Mouse (Mus musculus) neural tube, embryonic 12.5 days (tissue): ENCODE results near the gene Nr2f6. TPM values are rescaled to one million over a fixed set of nuclear protein-coding genes. Genes with fewer than 3 reads are reported as not detected.

Source experiments
- ATAC-seq: fragments of 200-750 bp; cut with Nextera tagmentation; 2 replicates; pipeline ENCODE4 v1.8.0; 2017; ENCODE audit warnings: low read depth, mild to moderate bottlenecking, moderate TSS enrichment, moderate library complexity; ENCODE audit not compliant: low FRiP score
- H3K27ac ChIP-seq: fragments of 300-500 bp; sonication (generic); 2 replicates; pipeline ENCODE4 v1.5.1; 2016
- H3K27me3 ChIP-seq: fragments of 300-500 bp; sonication (generic); replicated peaks from 2 replicates; pipeline ENCODE4 v1.6.1; 2016; ENCODE audit warnings: mild to moderate bottlenecking
- H3K36me3 ChIP-seq: fragments of 300-500 bp; sonication (generic); 2 replicates; pipeline ENCODE4 v1.6.1; 2016; ENCODE audit warnings: mild to moderate bottlenecking
- H3K4me1 ChIP-seq: fragments of 300-500 bp; sonication (generic); 2 replicates; pipeline ENCODE4 v1.6.1; 2016
- H3K4me2 ChIP-seq: fragments of 300-500 bp; sonication (generic); replicated peaks from 2 replicates; pipeline ENCODE4 v1.6.1; 2016; ENCODE audit warnings: mild to moderate bottlenecking
- H3K4me3 ChIP-seq: fragments of 300-500 bp; sonication (generic); 2 replicates; pipeline ENCODE4 v1.5.1; 2016
- H3K9ac ChIP-seq: fragments of 300-500 bp; sonication (generic); 2 replicates; pipeline ENCODE4 v1.6.1; 2016; ENCODE audit warnings: mild to moderate bottlenecking
- H3K9me3 ChIP-seq: fragments of 300-500 bp; sonication (generic); 2 replicates; pipeline ENCODE4 v1.6.1; 2016; ENCODE audit warnings: mild to moderate bottlenecking
- WGBS: fragments of 180-500 bp; shearing (Covaris S2); methylation state at CpG from one replicate; pipeline ENCODE4 v1.1.7; 2016; 5-methylcytosine and 5-hydroxymethylcytosine counted together
- polyA plus RNA-seq: library from polyadenylated mRNA; unstranded; fragments of >200 nt; fragmentation: Nextera tagmentation; extraction: Ambion mirVana; gene quantifications from 2 replicates; pipeline ENCODE4 v1.2.1, GENCODE M21; 2016

Nr2f6 gene
- polyA plus RNA-seq, 1 experiment from 2014 or later, result 61.5 TPM

DNA sequence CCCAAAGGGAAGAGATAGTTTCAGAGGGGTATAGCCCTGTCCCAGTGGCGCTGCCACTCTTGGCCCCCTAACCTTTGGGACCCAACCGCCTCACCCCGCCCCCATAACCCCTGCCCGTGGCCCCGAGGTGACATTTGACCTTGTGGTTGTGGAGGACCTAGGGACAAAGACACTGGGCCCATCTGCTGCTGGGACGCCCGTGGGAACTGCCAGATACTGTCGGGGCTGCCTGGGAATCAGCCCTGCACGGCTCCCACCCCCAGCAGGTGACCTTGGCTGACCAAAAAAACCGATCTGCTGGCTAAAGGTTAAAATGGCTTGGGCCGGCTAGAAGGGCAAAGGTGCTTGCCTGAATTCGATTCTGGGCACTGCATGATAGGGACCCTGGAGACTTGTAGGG is 1.6 kb upstream of the Nr2f6 start:
- WGBS, result 10% methylated on average over 12 of the region's 12 CpGs
- peaks cover under 1% of the 10 kb centered on the region; the same call in 1 of the 2 replicates for H3K36me3 ChIP-seq
- no peak overlapping the region for H3K4me2 ChIP-seq
- no peak for ATAC-seq
- H3K9ac ChIP-seq, result no peak overlapping the region
- no peaks in the 10 kb centered on the region for H3K27me3 ChIP-seq
- H3K4me3 ChIP-seq, result no peak overlapping the region
- H3K4me1 ChIP-seq, result peaks cover 34% of the 10 kb centered on the region
- no peaks in the 10 kb centered on the region for H3K9me3 ChIP-seq
- 0 out of 2 replicates have a peak overlapping the region, but pooled peaks have one; percentile 93 for H3K27ac ChIP-seq

DNA sequence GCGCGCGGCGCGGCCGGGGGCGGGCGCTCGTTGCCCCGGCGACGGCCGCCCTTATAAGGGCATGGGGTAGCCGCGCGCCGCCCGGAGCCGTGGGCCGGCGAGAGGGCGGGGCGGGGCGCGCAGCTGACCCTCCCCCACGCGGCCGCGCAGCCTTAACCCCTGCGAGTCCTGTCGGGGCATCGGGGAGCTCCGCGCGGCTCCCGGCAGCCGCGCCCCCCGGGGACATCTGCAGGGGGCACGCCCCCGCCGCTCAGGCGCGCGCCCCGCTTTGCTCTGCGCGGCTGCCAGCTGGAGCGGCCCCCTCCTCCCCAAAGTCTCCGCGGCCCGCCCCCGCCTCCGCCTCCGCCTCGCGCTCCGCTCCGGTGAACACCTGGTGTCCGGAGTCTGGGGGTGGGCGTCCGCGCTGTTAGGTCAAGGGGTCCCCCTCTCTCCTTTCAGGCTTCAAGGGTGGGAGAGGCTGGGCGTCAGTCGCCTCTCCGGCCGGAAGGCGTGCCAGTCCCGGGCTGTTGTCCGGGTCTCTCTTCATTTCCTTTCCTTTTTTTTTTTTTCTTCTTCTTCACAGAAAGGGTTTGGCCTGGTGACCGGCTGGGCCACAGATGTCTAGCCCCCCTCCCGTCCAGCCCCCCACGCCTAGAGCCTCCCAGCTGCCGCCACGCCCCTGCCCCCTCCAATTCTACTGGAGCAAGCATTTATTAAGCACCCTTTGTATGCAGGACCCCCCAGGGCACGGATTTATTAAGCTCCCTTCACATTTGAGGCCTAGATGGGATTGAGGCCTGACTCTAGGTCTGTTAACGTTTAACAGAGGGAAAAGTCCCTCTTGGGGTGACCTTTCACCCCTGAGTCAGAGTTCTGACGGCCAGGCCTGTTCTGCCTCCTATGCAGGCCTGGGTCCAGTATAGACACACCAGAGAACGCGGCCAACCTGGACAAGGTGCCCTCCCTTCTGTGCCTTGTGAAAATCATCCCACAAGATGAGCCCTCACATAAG is 506 bp upstream of the Nr2f6 start:
- ATAC-seq, result peak; percentile 84
- peaks cover 38% of the 10 kb centered on the region for H3K4me1 ChIP-seq

DNA sequence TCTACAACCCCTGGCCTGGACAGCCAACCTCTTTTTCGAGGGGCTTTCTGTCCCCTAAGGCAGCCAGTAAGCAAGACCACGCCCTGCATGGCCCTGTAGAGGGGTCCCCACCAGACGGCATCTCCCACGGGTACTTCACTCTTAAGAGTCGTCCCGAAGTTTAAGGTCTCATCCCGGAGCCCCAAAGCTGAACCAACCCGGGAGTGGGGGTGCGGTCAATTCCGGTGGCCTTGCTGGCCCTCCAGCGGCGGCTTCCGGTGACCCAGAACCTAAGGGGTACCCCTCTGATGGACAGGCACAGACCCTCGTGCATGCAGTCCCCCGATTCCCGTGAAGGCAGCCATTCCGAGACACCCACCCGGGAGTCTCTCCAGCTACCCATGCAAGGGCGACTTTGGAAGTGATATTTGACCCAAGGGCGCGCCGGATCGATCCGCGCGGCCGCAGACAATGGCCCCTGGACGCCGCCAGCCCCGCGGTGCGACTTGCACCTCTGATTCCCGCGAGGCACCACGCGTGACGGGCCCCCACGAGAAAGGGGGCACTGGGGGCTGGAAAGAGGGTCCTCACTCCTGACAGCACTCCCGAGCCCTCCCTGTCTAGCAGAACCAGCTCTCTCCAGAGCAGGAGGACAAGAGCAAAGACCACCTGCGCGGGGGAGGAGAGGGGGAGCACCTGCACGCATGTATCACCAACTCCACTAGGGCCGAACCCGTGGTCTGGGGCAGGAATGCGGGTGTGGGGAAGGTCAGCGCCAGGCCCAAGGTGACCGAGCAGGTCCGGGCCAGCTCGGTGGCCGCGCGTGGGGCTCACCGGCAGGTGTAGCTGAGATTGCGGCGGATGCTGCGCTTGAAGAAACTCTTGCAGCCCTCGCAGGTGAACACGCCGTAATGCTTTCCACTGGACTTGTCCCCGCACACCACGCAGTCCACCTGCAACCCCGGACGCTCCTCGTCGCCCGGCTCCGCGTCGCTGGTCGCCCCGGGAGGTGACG is 1.3 kb downstream of the Nr2f6 start:
- no peak overlapping the region for H3K27ac ChIP-seq

More for the DNA sequence above, 506 bp upstream of the Nr2f6 start:
- peak overlapping the region; percentile 81 for H3K4me3 ChIP-seq
- peak overlapping the region; percentile 99 for H3K4me2 ChIP-seq
- peaks cover 8% of the 10 kb centered on the region for H3K36me3 ChIP-seq
- no peaks in the 10 kb centered on the region for H3K9me3 ChIP-seq
- H3K27me3 ChIP-seq, result no peaks in the 10 kb centered on the region
- peak overlapping the region; percentile 84 for H3K9ac ChIP-seq
- H3K27ac ChIP-seq, result peak overlapping the region; percentile 93
- WGBS, result 2% methylated on average over 80 of the region's 80 CpGs

DNA sequence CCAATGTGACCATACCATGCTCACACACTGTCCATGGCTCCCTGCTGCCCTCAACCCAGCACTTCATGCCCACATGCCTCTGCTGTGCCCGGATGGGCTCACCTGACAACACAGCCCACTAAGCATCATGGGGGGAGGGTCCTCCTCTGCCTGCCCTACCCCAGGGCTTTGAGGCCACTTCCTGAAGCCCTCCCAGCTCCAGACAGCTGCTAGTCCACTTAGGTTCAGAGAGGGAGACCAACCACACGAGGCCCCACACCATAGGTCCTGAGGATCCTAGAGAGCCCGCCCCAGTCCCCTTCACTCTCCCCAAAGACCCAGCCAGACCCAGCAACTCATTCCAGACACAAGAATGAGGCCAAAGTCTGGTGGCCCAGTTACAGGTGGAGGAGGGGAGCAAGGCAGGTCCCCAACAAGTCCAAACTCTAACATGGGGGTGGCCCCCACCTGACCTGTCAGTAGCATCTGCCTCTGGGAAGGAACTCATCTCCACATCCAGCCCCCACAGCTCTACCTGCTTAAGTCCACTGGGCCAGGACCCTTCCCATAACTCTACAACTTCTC is 2.2 kb downstream of the Nr2f6 start:
- no peaks in the 10 kb centered on the region for H3K9me3 ChIP-seq
- 38% methylated on average over 3 of the region's 3 CpGs for WGBS
- H3K4me2 ChIP-seq, result peak overlapping the region; percentile 99
- peaks cover 10% of the 10 kb centered on the region for H3K36me3 ChIP-seq
- no peaks in the 10 kb centered on the region; the same call in 1 of the 2 replicates for H3K27me3 ChIP-seq
- H3K4me3 ChIP-seq, result peak overlapping the region; percentile 81
- peaks cover 60% of the 10 kb centered on the region for H3K4me1 ChIP-seq
- H3K9ac ChIP-seq, result peak overlapping the region; percentile 84
- no peak overlapping the region for H3K27ac ChIP-seq
- no peak for ATAC-seq

More for the DNA sequence above, 1.3 kb downstream of the Nr2f6 start:
- Histone ChIP-seq H3K4me2 (peak overlapping the region; percentile 99), H3K27me3 (no peaks in the 10 kb centered on the region; the same call in 1 of the 2 replicates), H3K9ac (peak overlapping the region; percentile 84), H3K9me3 (no peaks in the 10 kb centered on the region), H3K4me1 (peaks cover 54% of the 10 kb centered on the region), H3K4me3 (peak overlapping the region; percentile 81), H3K36me3 (peaks cover 8% of the 10 kb centered on the region)
- 1% methylated on average over 72 of the region's 72 CpGs for WGBS
- no peak for ATAC-seq

DNA sequence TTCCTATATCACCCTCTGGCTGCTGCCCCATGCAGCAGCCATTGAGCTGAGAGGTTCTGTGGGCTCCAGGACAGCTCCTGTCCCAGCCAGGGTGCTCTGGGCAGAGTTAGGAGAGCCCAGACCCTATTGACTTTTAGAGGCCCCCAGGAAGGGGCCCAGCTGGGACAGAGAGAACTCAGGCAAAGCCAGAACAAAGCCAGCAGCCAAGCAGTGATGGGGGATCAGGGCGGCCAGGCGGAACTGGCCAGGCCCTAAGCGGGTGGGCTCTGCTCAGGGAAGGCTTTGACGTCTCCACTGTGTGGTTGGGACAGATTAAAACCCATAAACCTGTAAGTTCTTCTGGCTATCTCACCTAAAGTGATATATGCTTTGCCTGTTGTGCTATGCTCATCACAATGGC is 2.8 kb downstream of the Nr2f6 start:
- ATAC-seq, result no peak
- Histone ChIP-seq H3K4me2 (peak overlapping the region; percentile 99), H3K36me3 (peaks cover 15% of the 10 kb centered on the region), H3K4me3 (peak overlapping the region; percentile 81), H3K9ac (peak overlapping the region; percentile 84; the same call in 1 of the 2 replicates), H3K27me3 (no peaks in the 10 kb centered on the region; the same call in 1 of the 2 replicates), H3K27ac (no peak overlapping the region), H3K9me3 (no peaks in the 10 kb centered on the region), H3K4me1 (peaks cover 60% of the 10 kb centered on the region)
- WGBS, result 33% methylated on average over 4 of the region's 4 CpGs

DNA sequence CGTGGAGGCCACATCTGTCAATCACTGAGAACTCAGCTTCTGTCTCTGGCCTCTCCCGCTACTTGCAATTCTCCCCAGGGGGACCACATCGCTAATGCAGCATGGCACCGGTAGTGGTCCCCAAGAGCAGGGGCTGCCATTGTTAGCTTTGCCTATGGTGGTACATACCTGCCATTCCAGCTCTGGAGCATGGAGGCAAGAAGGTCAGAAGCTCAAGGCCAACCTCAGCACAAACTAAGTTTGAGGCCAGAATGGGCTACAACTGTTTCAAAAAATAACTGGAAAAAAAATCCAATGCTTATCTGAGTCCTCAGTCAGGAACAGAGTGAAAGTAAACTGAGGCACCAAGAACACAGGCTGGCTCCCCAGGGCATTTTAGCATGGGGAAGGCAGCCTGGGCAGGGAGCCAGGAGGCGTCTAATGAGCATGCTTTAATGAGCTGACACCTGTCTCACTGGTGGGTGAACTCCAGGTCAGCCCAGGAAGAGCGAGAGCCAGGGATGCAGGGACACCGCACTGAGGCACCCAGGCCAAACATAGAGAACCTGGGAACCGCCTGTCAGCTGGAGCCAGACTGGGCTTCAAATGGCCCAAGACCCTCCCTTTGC is 5.2 kb downstream of the Nr2f6 start:
- Histone ChIP-seq H3K4me2 (peak overlapping the region; percentile 66), H3K4me3 (peak overlapping the region; percentile 30), H3K9ac (peak overlapping the region; percentile 51; the same call in 1 of the 2 replicates), H3K9me3 (no peaks in the 10 kb centered on the region), H3K4me1 (peaks cover 51% of the 10 kb centered on the region), H3K36me3 (peaks cover 24% of the 10 kb centered on the region), H3K27ac (no peak overlapping the region; the same call in 1 of the 2 replicates), H3K27me3 (no peaks in the 10 kb centered on the region; the same call in 1 of the 2 replicates)
- ATAC-seq, result no peak
- WGBS, result 39% methylated on average over 8 of the region's 8 CpGs

DNA sequence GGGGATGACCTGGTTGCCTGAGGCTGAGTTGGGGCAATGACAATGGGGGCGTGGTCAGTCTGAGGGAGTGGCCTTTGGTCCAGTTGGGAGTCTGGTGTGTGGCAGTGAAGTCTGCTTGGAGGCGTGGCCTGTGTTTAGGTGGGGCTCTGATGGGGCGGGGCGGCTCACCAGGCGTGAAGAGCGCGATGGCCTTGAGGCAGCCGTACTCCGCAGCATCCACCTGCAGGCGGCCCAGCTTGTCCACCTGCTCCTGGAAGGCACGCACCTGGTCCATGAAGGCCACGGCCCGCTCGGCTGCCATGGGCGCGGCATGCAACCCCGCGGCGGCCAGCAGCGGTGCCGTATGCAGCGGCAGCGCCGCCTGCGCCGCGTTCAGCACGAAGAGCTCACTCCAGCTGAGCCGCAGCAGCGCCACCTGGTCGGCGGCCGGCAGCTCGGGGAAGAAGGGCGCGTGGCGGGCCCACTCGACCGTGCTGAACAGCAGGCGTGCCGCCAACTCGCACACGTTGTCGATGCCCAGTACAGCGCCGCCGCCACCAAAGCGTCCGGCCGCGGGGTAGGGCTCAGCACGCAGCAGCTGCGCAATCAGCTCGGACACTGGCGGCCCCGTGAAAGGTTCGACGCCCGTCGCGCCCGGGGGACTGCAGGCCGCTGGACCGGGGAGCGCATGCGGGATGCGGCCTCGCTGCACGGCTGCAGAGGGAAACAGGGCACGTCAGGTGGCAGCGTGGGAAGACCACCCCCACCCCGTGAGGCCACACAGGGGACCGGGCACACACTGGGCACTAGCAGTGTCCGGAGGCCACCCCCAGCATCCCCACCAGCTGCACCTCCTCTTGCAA is 6.0 kb downstream of the Nr2f6 start:
- H3K27ac ChIP-seq, result peak overlapping the region; percentile 64; the same call in 1 of the 2 replicates
- peak overlapping the region; percentile 30 for H3K4me3 ChIP-seq
- 7% methylated on average over 74 of the region's 74 CpGs for WGBS
- peak overlapping the region; percentile 66 for H3K4me2 ChIP-seq
- peak; percentile 3 for ATAC-seq
- H3K27me3 ChIP-seq, result no peaks in the 10 kb centered on the region; the same call in 1 of the 2 replicates
- H3K36me3 ChIP-seq, result peaks cover 24% of the 10 kb centered on the region
- H3K9me3 ChIP-seq, result no peaks in the 10 kb centered on the region
- H3K9ac ChIP-seq, result peak overlapping the region; percentile 51
- peaks cover 51% of the 10 kb centered on the region for H3K4me1 ChIP-seq

DNA sequence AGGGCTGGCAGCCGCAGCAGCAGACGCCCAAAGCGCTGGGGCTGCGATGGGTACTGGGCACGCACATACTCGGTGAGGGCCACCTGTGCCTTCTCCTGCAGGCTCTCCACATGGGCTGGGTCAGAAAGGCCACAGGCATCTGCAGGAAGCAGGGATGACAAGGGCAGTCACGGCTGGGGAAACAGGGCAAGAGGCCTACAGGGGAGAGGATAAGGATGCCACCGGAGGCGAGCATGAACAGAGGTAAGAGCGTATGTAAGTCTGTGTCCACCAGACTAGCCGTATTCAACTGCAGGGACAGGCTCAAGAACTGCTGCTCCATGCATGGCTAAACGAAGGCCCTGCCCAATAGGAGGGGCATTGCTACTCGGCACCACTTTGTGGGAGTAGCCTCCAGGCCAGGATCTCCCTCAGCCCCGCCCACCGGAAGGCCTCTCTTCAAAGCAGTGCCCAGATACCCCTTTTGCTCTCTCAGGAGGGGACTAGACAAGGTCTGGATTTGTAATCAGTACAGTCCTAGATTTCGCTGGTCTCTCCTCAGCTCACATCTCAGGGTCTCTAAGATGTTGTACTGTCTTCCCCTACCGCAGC is 7.0 kb downstream of the Nr2f6 start:
- Histone ChIP-seq H3K27me3 (no peaks in the 10 kb centered on the region; the same call in 1 of the 2 replicates), H3K4me1 (peaks cover 45% of the 10 kb centered on the region), H3K4me2 (no peak overlapping the region), H3K36me3 (peaks cover 27% of the 10 kb centered on the region), H3K4me3 (no peak overlapping the region), H3K9me3 (no peaks in the 10 kb centered on the region), H3K9ac (no peak overlapping the region), H3K27ac (no peak overlapping the region)
- no peak for ATAC-seq
- 81% methylated on average over 17 of the region's 17 CpGs for WGBS

DNA sequence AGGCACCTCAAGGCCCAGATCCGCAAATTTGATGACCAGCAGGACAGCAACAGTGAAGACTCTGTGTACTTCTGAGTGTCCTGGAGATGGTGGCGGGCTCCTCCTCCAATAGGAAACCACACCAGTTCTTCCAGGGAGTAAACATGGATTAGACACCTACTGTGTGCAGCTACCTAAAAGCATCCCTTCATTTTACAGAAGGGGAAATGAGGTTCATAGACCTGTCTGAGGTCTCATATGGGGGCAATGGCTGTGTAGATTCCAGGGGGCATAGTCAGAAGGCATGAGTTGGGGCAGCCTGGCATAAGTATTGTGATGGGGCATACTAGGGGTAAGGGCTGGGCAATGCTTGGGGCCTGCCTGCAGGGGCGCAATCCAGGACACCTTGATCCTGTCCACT is 8.8 kb downstream of the Nr2f6 start:
- H3K27me3 ChIP-seq, result no peaks in the 10 kb centered on the region; the same call in 1 of the 2 replicates
- peaks cover 36% of the 10 kb centered on the region for H3K4me1 ChIP-seq
- H3K9ac ChIP-seq, result no peak overlapping the region
- no peak for ATAC-seq
- no peak overlapping the region for H3K4me2 ChIP-seq
- peaks cover 30% of the 10 kb centered on the region for H3K36me3 ChIP-seq
- H3K4me3 ChIP-seq, result no peak overlapping the region
- no peak overlapping the region for H3K27ac ChIP-seq
- no peaks in the 10 kb centered on the region for H3K9me3 ChIP-seq
- WGBS, result 93% methylated on average over 3 of the region's 3 CpGs

DNA sequence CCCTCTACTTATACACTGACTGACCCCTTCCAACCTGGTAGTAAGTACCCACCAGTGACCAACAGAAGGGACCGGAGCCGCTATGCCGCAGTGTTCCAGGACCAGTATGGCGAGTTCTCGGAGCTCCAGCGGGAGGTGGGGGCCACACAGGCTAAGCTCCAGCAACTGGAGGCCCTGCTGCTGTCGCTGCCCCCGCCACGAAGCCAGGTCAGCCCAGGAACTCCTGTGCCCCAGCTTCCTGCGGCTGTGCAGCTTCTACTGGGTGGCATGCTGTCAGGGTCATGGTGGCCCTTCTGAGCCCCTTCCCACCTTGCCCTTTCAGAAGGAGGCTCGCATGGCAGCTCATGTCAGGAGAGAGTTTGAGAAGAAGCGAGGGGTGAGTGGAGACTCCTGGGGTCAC is 9.3 kb downstream of the Nr2f6 start:
- 89% methylated on average over 12 of the region's 12 CpGs for WGBS
- Histone ChIP-seq H3K27ac (no peak overlapping the region), H3K9ac (no peak overlapping the region), H3K36me3 (peaks cover 26% of the 10 kb centered on the region), H3K4me1 (peaks cover 41% of the 10 kb centered on the region), H3K4me2 (no peak overlapping the region), H3K9me3 (no peaks in the 10 kb centered on the region), H3K27me3 (no peaks in the 10 kb centered on the region; the same call in 1 of the 2 replicates), H3K4me3 (no peak overlapping the region)
- no peak for ATAC-seq
